Mouse (Mus musculus) limb, embryonic 12.5 days (tissue): ENCODE data around the gene Tcp11l1. TPM values are rescaled to one million over a fixed set of nuclear protein-coding genes. Genes with fewer than 3 reads are reported as not detected.

ENCODE experiments used
- ATAC-seq: fragments of 200-750 bp; cut with Nextera tagmentation; 2 replicates; pipeline ENCODE4 v1.8.0; 2017; ENCODE audit warnings: low read depth, moderate TSS enrichment; ENCODE audit not compliant: insufficient number of reproducible peaks, insufficient read depth, low FRiP score, low TSS enrichment
- H3K27ac ChIP-seq: fragments of 300-500 bp; sonication (generic); 2 replicates; pipeline ENCODE4 v1.5.1; 2016; ENCODE audit warnings: mild to moderate bottlenecking, moderate library complexity
- H3K27me3 ChIP-seq: fragments of 300-500 bp; sonication (generic); 2 replicates; pipeline ENCODE4 v1.6.1; 2016; ENCODE audit warnings: mild to moderate bottlenecking, moderate library complexity
- H3K36me3 ChIP-seq: fragments of 300-500 bp; sonication (generic); 2 replicates; pipeline ENCODE4 v1.6.1; 2016; ENCODE audit warnings: mild to moderate bottlenecking, moderate library complexity
- H3K4me1 ChIP-seq: fragments of 300-500 bp; sonication (generic); replicated peaks from 2 replicates; pipeline ENCODE4 v1.6.1; 2016
- H3K4me2 ChIP-seq: fragments of 300-500 bp; sonication (generic); 2 replicates; pipeline ENCODE4 v1.6.1; 2016; ENCODE audit warnings: mild to moderate bottlenecking, moderate library complexity
- H3K4me3 ChIP-seq: fragments of 300-500 bp; sonication (generic); replicated peaks from 2 replicates; pipeline ENCODE4 v1.5.1; 2016; ENCODE audit warnings: mild to moderate bottlenecking
- H3K9ac ChIP-seq: fragments of 300-500 bp; sonication (generic); replicated peaks from 2 replicates; pipeline ENCODE4 v1.6.1; 2016; ENCODE audit warnings: mild to moderate bottlenecking, moderate library complexity
- H3K9me3 ChIP-seq: fragments of 300-500 bp; sonication (generic); 2 replicates; pipeline ENCODE4 v1.6.1; 2016; ENCODE audit warnings: mild to moderate bottlenecking, moderate library complexity
- WGBS: fragments of 180-500 bp; shearing (Covaris S2); methylation state at CpG from one replicate; pipeline ENCODE4 v1.1.7; 2016; 5-methylcytosine and 5-hydroxymethylcytosine counted together
- polyA plus RNA-seq: library from polyadenylated mRNA; unstranded; fragments of >200 nt; fragmentation: Nextera tagmentation; extraction: Ambion mirVana; gene quantifications from 2 replicates; pipeline ENCODE4 v1.2.1, GENCODE M21; 2016

Gene Tcp11l1
- polyA plus RNA-seq, 1 experiment from 2014 or later: 79.3 TPM

DNA sequence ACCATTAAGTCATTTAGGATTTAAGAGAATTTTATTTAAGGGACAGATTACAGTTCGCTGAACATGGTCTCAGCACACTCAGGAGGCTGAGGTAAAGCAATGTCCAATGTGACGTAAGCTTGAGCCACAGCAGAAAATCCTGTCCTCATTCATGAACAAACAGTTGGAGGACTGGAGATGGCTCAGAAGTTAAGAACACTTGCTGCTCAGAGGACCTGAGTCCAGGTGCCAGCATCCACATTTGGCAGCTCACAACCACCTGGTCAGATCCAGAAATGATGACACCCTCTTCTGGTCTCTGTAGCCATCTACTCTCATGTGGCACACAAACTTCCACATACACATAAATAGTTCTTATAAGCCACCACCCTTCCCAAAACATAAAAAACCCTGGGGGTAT, 27.7 kb upstream of the Tcp11l1 start:
- H3K4me2 ChIP-seq: no peak overlapping the region
- H3K36me3 ChIP-seq: no peaks in the 10 kb centered on the region
- no peaks in the 10 kb centered on the region for H3K9me3 ChIP-seq
- no peak for ATAC-seq
- no peak overlapping the region for H3K27ac ChIP-seq
- H3K4me3 ChIP-seq: no peak overlapping the region
- peaks cover 16% of the 10 kb centered on the region; the same call in 1 of the 2 replicates for H3K4me1 ChIP-seq
- WGBS: 90% methylated on average over 2 of the region's 2 CpGs
- peaks cover 33% of the 10 kb centered on the region for H3K27me3 ChIP-seq
- H3K9ac ChIP-seq: no peak overlapping the region

DNA sequence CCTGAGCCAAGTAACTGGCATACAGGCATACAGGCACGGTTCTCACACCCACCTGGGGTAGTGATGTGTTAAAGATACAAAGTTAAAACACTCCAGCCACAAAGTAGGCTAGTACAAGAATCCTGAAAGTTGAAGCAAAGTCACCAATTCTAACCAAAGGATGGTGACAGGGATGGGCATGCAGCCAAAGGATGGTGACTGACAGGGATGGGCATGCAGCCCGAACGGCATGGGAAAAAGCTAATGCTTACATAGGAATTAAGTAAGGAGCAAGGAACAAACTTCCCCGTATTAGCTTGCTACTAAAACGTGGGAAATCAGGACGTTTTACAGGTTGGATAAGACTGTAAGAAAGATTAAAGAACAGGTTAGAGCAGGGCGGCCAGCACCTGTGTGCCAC, 24.3 kb upstream of the Tcp11l1 start:
- H3K36me3 ChIP-seq: no peaks in the 10 kb centered on the region
- peaks cover 7% of the 10 kb centered on the region for H3K27me3 ChIP-seq
- peaks cover 3% of the 10 kb centered on the region; the same call in 1 of the 2 replicates for H3K4me1 ChIP-seq
- no peak overlapping the region for H3K27ac ChIP-seq
- H3K9me3 ChIP-seq: no peaks in the 10 kb centered on the region
- no peak overlapping the region for H3K9ac ChIP-seq
- no peak overlapping the region for H3K4me2 ChIP-seq
- 65% methylated on average over 7 of the region's 7 CpGs for WGBS
- ATAC-seq: no peak
- H3K4me3 ChIP-seq: no peak overlapping the region

GRCm38 (mm10) chr2:104732562-104733256, 20.7 kb upstream of the Tcp11l1 start:
- no peaks in the 10 kb centered on the region for H3K36me3 ChIP-seq
- no peaks in the 10 kb centered on the region for H3K4me1 ChIP-seq
- H3K27ac ChIP-seq: no peak overlapping the region
- H3K27me3 ChIP-seq: no peaks in the 10 kb centered on the region
- no peak for ATAC-seq
- 71% methylated on average over 7 of the region's 7 CpGs for WGBS
- no peak overlapping the region for H3K4me3 ChIP-seq
- no peaks in the 10 kb centered on the region for H3K9me3 ChIP-seq
- H3K9ac ChIP-seq: no peak overlapping the region
- no peak overlapping the region for H3K4me2 ChIP-seq

- no peak overlapping the region for H3K27ac ChIP-seq
- H3K4me3 ChIP-seq: no peak overlapping the region
- no peak overlapping the region for H3K9ac ChIP-seq
- ATAC-seq: no peak
- no peaks in the 10 kb centered on the region for H3K9me3 ChIP-seq
- no peak overlapping the region for H3K4me2 ChIP-seq
- no peaks in the 10 kb centered on the region for H3K27me3 ChIP-seq
- WGBS: 83% methylated on average over 9 of the region's 9 CpGs
- no peaks in the 10 kb centered on the region for H3K4me1 ChIP-seq
- H3K36me3 ChIP-seq: no peaks in the 10 kb centered on the region
Observed at GRCm38 (mm10) chr2:104732033-104732444, 20.1 kb upstream of the Tcp11l1 start.

DNA sequence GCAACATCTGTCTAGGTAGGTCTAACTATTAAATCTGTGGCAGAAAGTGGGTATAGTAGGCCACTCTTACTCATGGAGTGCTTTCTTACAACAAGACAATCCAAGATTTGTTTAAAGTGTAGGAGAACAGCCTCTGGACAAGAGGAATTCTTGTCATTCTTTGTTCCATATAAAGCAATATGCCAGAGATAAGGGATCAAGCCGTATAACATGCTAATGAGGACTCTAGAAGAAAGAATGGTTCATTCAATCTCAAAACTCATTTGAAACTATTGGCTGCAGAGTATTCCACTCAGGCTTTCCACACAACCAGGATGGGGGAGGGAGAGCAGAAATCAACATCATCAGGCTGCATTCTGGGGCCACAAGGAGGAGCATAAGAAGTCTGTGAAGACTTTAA, 15.4 kb upstream of the Tcp11l1 start:
- no peaks in the 10 kb centered on the region for H3K27me3 ChIP-seq
- 88% methylated on average over 1 of the region's 1 CpGs for WGBS

DNA sequence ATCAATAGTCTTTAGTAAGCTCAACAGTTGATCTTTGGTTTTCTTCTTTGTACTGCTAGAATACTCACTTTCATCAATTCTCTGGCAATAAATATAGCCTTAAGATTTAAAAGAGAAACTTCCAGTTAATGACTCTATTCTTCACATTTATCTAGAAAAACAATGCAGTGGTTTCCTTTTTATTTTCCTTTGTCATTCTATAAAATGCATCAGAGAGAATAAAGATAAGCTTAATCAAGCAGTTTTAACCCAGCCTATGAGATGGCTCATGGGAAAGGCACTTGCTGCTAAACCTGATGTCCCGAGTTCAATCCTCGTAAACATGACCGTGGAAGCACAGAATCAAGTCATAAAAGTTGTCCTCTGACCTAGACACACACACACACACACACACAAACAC, 10.1 kb upstream of the Tcp11l1 start:
- H3K4me2 ChIP-seq: no peak overlapping the region
- H3K4me1 ChIP-seq: no peaks in the 10 kb centered on the region
- H3K9me3 ChIP-seq: no peaks in the 10 kb centered on the region
- H3K4me3 ChIP-seq: no peak overlapping the region
- H3K36me3 ChIP-seq: no peaks in the 10 kb centered on the region
- no peaks in the 10 kb centered on the region for H3K27me3 ChIP-seq
- H3K9ac ChIP-seq: no peak overlapping the region
- WGBS: 30% methylated on average over 3 of the region's 3 CpGs
- no peak for ATAC-seq
- H3K27ac ChIP-seq: no peak overlapping the region

More for the DNA sequence above, 15.4 kb upstream of the Tcp11l1 start:
- no peaks in the 10 kb centered on the region for H3K9me3 ChIP-seq
- no peak overlapping the region for H3K27ac ChIP-seq
- H3K36me3 ChIP-seq: no peaks in the 10 kb centered on the region
- no peak for ATAC-seq
- no peak overlapping the region for H3K4me3 ChIP-seq
- H3K4me1 ChIP-seq: no peaks in the 10 kb centered on the region
- H3K4me2 ChIP-seq: no peak overlapping the region
- H3K9ac ChIP-seq: no peak overlapping the region

GRCm38 (mm10) chr2:104717827-104718226, 5.9 kb upstream of the Tcp11l1 start:
- H3K9ac ChIP-seq: no peak overlapping the region
- no peak overlapping the region for H3K4me2 ChIP-seq
- no peak for ATAC-seq
- no peak overlapping the region for H3K27ac ChIP-seq
- H3K36me3 ChIP-seq: no peaks in the 10 kb centered on the region
- H3K27me3 ChIP-seq: 0 out of 2 replicates have a peak, but pooled peaks cover 6% of the 10 kb centered on the region
- 91% methylated on average over 4 of the region's 4 CpGs for WGBS
- H3K4me3 ChIP-seq: no peak overlapping the region
- H3K9me3 ChIP-seq: no peaks in the 10 kb centered on the region
- H3K4me1 ChIP-seq: no peaks in the 10 kb centered on the region

DNA sequence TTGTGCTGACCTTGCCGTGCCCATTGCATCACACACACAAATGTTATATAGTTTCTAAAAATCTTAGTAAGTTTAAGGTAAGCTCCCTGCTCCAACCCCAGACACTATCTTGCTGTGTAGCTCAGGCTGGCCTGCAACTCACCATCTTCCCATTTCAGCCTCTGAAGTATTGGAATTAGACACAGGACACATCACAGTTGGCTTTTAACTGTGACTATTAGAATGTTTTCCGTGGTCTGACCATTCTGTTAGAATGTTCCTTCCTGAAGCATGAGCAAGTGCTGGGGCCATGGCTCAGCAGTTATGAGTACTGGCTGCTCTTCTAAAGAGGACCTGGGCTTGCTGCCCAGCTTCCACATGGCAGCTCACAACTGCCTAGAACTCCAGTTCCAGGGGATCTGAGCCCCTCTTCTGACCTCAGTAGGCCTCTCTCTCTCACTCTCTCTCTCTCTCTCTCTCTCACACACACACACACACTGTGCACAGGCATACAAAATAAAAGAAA, 5.3 kb upstream of the Tcp11l1 start:
- H3K9me3 ChIP-seq: no peaks in the 10 kb centered on the region
- no peak overlapping the region for H3K9ac ChIP-seq
- no peak for ATAC-seq
- H3K27me3 ChIP-seq: 0 out of 2 replicates have a peak, but pooled peaks cover 6% of the 10 kb centered on the region
- no peak overlapping the region for H3K4me3 ChIP-seq
- no peak overlapping the region for H3K27ac ChIP-seq
- 90% methylated on average over 2 of the region's 2 CpGs for WGBS
- H3K36me3 ChIP-seq: no peaks in the 10 kb centered on the region
- H3K4me2 ChIP-seq: no peak overlapping the region
- H3K4me1 ChIP-seq: no peaks in the 10 kb centered on the region

DNA sequence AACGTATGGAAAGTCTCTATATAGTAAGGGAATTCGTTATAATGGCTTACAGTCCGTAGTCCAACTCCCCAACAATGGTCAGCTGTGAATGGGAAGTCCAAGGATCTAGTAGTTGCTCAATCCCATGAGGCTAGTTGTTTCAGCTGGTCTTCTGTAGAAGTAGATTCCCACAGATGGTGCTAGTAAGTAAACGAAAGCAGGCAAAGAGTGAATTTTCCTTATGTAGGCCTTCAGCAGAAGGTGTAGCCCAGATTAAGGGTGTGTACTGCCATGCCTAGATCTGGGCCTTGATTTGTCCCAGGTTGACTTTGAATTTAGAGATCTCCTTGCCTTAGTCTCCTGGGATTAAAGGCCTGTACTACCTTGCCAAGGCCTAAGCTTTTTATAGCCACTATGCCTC, 4.3 kb upstream of the Tcp11l1 start, which contains the start of gene Pin1rt1:
Gene Pin1rt1, minus strand, starts transcription at position 101 of the 400 bp plus-strand sequence.
- no peaks in the 10 kb centered on the region for H3K36me3 ChIP-seq
- 0 out of 2 replicates have a peak, but pooled peaks cover 6% of the 10 kb centered on the region for H3K27me3 ChIP-seq
- no peak for ATAC-seq
- 87% methylated on average over 4 of the region's 4 CpGs for WGBS
- H3K4me3 ChIP-seq: no peak within 1 kb of the TSS
- no peak within 1 kb of the TSS for H3K27ac ChIP-seq
- H3K4me1 ChIP-seq: peaks cover 3% of the 10 kb centered on the region; the same call in 1 of the 2 replicates
- no peak within 1 kb of the TSS for H3K9ac ChIP-seq
- H3K9me3 ChIP-seq: no peaks in the 10 kb centered on the region
- H3K4me2 ChIP-seq: no peak within 1 kb of the TSS

DNA sequence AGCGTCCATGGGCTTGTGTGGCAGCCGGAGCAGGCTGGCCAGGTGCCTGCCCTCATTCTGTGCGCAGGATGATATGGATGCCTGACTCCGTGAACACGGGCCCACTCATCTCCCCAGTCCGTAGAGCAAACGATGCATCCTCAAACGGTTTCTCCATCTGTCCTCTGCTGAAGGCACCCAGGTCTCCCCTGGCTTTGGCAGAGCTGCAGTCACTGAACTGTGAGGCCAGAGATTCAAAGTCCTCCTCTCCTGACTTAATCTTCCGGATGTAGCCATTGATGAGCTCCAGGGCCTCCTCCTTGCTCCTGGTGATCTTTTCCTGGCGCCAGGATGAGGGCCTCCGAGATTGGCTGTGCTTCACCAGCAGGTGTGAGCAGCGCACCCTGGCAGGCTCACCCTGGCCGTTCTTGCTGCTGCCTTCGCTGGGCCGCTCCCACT, 2.3 kb upstream of the Tcp11l1 start:
- H3K4me3 ChIP-seq: no peak overlapping the region
- 39% methylated on average over 15 of the region's 15 CpGs for WGBS
- H3K27me3 ChIP-seq: 0 out of 2 replicates have a peak, but pooled peaks cover 6% of the 10 kb centered on the region
- H3K27ac ChIP-seq: no peak overlapping the region
- no peak overlapping the region for H3K9ac ChIP-seq
- no peak overlapping the region for H3K4me2 ChIP-seq
- H3K36me3 ChIP-seq: no peaks in the 10 kb centered on the region
- H3K9me3 ChIP-seq: no peaks in the 10 kb centered on the region
- ATAC-seq: no peak
- H3K4me1 ChIP-seq: peaks cover 14% of the 10 kb centered on the region

GRCm38 (mm10) chr2:104712486-104712809, 479 bp upstream of the Tcp11l1 start:
- peak overlapping the region; percentile 64 for H3K4me2 ChIP-seq
- H3K27ac ChIP-seq: peak overlapping the region; percentile 89
- ATAC-seq: no peak
- H3K9ac ChIP-seq: peak overlapping the region; percentile 90
- WGBS: 1% methylated on average over 7 of the region's 7 CpGs
- peaks cover 3% of the 10 kb centered on the region; the same call in 1 of the 2 replicates for H3K36me3 ChIP-seq
- H3K9me3 ChIP-seq: no peaks in the 10 kb centered on the region
- H3K4me3 ChIP-seq: peak overlapping the region; percentile 87
- H3K27me3 ChIP-seq: 0 out of 2 replicates have a peak, but pooled peaks cover 6% of the 10 kb centered on the region
- H3K4me1 ChIP-seq: peaks cover 14% of the 10 kb centered on the region
